Mouse (Mus musculus) kidney, embryonic 15.5 days (tissue): ENCODE measurements around the gene Mta3. TPM values are rescaled to one million over a fixed set of nuclear protein-coding genes. Genes with fewer than 3 reads are reported as not detected.

Experiments
- ATAC-seq: fragments of 200-750 bp; cut with Nextera tagmentation; replicated peaks from 2 replicates; pipeline ENCODE4 v1.8.0; 2017; ENCODE audit warnings: moderate TSS enrichment; ENCODE audit not compliant: low FRiP score
- H3K27ac ChIP-seq: fragments of 300-500 bp; sonication (generic); 2 replicates; pipeline ENCODE4 v1.5.1; 2015; ENCODE audit warnings: mild to moderate bottlenecking, inconsistent platforms
- H3K27me3 ChIP-seq: fragments of 300-500 bp; sonication (generic); 2 replicates; pipeline ENCODE4 v1.6.1; 2015; ENCODE audit warnings: inconsistent platforms
- H3K36me3 ChIP-seq: fragments of 300-500 bp; sonication (generic); 2 replicates; pipeline ENCODE4 v1.6.1; 2015; ENCODE audit warnings: inconsistent platforms
- H3K4me1 ChIP-seq: fragments of 300-500 bp; sonication (generic); 2 replicates; pipeline ENCODE4 v1.6.1; 2015; ENCODE audit warnings: inconsistent platforms
- H3K4me2 ChIP-seq: fragments of 300-500 bp; sonication (generic); 2 replicates; pipeline ENCODE4 v1.6.1; 2015; ENCODE audit warnings: moderate library complexity, mild to moderate bottlenecking, inconsistent platforms
- H3K4me3 ChIP-seq: fragments of 300-500 bp; sonication (generic); replicated peaks from 2 replicates; pipeline ENCODE4 v1.5.1; 2015; ENCODE audit warnings: mild to moderate bottlenecking, inconsistent platforms
- H3K9ac ChIP-seq: fragments of 300-500 bp; sonication (generic); 2 replicates; pipeline ENCODE4 v1.6.1; 2015; ENCODE audit warnings: mild to moderate bottlenecking, inconsistent platforms
- H3K9me3 ChIP-seq: fragments of 300-500 bp; sonication (generic); replicated peaks from 2 replicates; pipeline ENCODE4 v1.6.1; 2016; ENCODE audit warnings: inconsistent platforms
- WGBS: fragments of 180-500 bp; shearing (Covaris S2); methylation state at CpG from one replicate; pipeline ENCODE4 v1.1.7; 2015; ENCODE audit warnings: mixed read lengths; 5-methylcytosine and 5-hydroxymethylcytosine counted together
- polyA plus RNA-seq: library from polyadenylated mRNA; unstranded; fragments of >200 nt; fragmentation: Nextera tagmentation; extraction: Ambion mirVana; gene quantifications from 2 replicates; pipeline ENCODE4 v1.2.1, GENCODE M21; 2015

The Mta3 gene
- polyA plus RNA-seq, 1 experiment from 2014 or later, result 45.9 TPM

DNA sequence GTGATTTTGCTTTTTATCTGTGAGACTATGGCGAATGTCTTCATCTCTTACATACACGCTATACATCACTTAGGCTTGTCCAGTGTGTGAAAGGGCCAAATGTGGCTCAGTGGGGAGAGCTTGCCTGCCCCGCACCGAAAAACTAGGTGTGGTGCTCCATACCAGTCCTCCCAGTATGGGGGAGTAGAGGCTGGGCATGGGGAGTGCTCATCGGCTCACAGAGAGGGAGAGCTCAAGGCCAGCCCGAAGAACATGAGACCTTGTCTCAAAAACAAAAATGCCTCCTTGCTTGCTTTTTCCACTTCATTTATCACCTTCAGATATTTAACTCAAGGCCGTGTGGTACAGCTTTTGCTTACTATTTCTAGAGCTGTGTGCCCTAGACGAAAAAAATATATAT is 4.7 kb downstream of the Mta3 start:
- Histone ChIP-seq H3K9ac (no peak overlapping the region), H3K36me3 (peaks cover 19% of the 10 kb centered on the region), H3K9me3 (no peaks in the 10 kb centered on the region), H3K4me2 (no peak overlapping the region), H3K4me3 (no peak overlapping the region), H3K27me3 (no peaks in the 10 kb centered on the region), H3K4me1 (peaks cover 21% of the 10 kb centered on the region), H3K27ac (no peak overlapping the region)
- ATAC-seq, result no peak
- WGBS, result 82% methylated on average over 8 of the region's 8 CpGs

DNA sequence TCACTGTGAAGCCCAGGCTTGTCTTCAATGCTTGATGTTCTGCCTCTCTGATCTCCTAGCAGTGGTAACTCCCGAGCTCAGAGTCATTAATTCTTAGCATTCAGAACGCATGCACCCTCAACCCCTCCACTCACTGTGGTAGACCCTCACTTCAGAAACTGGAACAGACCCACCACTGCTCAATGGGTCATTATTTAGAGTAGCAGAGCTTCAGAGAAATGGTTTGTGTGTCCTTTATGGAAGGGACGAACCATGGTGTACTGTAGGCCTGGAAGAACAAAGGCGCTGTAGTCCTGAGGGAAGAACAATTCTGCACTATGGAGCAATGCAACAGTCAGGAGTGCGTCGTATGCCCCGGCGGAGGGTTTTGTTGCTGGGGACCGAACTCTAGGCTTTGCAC is 6.4 kb downstream of the Mta3 start:
- Histone ChIP-seq H3K4me1 (peaks cover 9% of the 10 kb centered on the region), H3K4me2 (no peak overlapping the region), H3K36me3 (peaks cover 36% of the 10 kb centered on the region), H3K9me3 (0 out of 2 replicates have a peak, but pooled peaks cover 3% of the 10 kb centered on the region), H3K27me3 (no peaks in the 10 kb centered on the region), H3K9ac (no peak overlapping the region), H3K27ac (no peak overlapping the region), H3K4me3 (no peak overlapping the region)
- WGBS, result 95% methylated on average over 9 of the region's 9 CpGs
- ATAC-seq, result no peak

DNA sequence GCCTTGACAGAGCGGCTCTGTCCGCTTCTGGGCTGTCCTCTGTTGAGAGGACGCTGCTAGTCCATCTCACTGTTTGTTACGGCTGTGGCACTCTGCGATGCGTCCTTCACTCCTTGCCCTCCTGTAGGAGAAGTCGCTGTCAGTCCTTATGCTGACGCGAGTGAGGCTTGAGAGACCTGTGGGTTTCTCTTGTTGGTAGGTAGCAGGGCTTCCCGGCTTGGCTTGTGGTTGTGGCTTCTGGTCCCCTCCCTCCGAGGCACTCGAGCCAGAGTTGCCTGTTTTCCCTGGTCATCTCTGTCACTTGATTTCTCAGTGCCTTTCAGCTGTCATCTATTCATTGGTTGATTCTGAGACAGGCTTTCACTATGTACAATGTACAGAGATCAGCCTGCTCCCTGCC is 14.5 kb downstream of the Mta3 start:
- ATAC-seq, result no peak
- Histone ChIP-seq H3K4me3 (no peak overlapping the region), H3K36me3 (peaks cover 36% of the 10 kb centered on the region), H3K9me3 (0 out of 2 replicates have a peak, but pooled peaks cover 3% of the 10 kb centered on the region), H3K4me2 (no peak overlapping the region), H3K4me1 (peaks cover 4% of the 10 kb centered on the region; the same call in 1 of the 2 replicates), H3K9ac (no peak overlapping the region), H3K27ac (no peak overlapping the region), H3K27me3 (no peaks in the 10 kb centered on the region)
- 91% methylated on average over 12 of the region's 12 CpGs for WGBS

DNA sequence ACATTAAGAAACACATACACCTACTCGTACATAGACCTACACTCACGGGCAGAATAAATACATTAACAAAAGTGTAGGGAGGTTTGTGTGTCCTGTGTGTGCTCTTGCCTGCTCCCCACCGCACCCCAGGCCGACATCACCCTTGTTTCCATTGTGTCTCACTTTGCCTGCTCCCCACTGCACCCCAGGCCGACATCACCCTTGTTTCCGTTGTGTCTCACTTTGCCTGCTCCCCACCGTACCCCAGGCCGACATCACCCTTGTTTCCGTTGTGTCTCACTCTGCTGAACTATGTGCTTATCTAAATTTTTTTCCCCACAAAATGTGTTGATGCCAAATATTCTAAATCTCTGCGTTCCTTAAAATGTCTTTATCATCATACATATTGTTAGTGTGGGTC is 15.2 kb downstream of the Mta3 start:
- Histone ChIP-seq H3K36me3 (peaks cover 29% of the 10 kb centered on the region), H3K4me1 (peaks cover 4% of the 10 kb centered on the region; the same call in 1 of the 2 replicates), H3K27ac (no peak overlapping the region), H3K9ac (no peak overlapping the region), H3K4me3 (no peak overlapping the region), H3K9me3 (0 out of 2 replicates have a peak, but pooled peaks cover 3% of the 10 kb centered on the region), H3K4me2 (no peak overlapping the region), H3K27me3 (no peaks in the 10 kb centered on the region)
- 92% methylated on average over 10 of the region's 10 CpGs for WGBS
- no peak for ATAC-seq

GRCm38 (mm10) chr17:83723064-83723463 is 17.1 kb downstream of the Mta3 start:
- Histone ChIP-seq H3K9ac (no peak overlapping the region), H3K4me2 (no peak overlapping the region), H3K4me3 (no peak overlapping the region), H3K36me3 (peaks cover 10% of the 10 kb centered on the region), H3K9me3 (no peaks in the 10 kb centered on the region), H3K27ac (no peak overlapping the region), H3K27me3 (no peaks in the 10 kb centered on the region), H3K4me1 (peaks cover 4% of the 10 kb centered on the region; the same call in 1 of the 2 replicates)
- no peak for ATAC-seq
- WGBS, result 72% methylated on average over 9 of the region's 9 CpGs

- peaks cover 6% of the 10 kb centered on the region for H3K4me1 ChIP-seq
- 77% methylated on average over 11 of the region's 11 CpGs for WGBS
- H3K36me3 ChIP-seq, result no peaks in the 10 kb centered on the region
These were observed 20.5 kb downstream of the Mta3 start for GRCm38 (mm10) chr17:83726496-83726895.

DNA sequence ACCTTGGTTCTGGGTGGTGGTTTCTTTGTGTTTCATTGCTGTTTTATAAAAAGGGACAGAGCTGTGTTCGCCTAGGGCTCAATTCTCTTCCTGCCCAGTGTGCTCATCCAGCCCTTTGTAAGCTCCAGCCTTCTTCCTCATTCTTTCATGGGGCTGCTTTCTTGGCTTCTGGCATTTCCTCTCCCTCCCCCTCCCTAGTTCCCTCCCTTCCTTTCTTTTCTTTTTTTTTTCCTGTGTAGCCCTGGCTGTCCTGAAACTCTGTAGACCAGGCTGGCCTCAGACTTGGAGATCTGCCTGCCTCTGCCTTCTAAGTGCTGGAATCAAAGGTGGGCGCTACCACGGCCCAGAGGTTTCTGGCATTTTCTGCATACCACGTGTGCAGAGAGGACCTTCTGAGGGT is 21.7 kb downstream of the Mta3 start:
- no peaks in the 10 kb centered on the region for H3K27me3 ChIP-seq
- 96% methylated on average over 4 of the region's 4 CpGs for WGBS
- H3K27ac ChIP-seq, result no peak overlapping the region
- H3K4me3 ChIP-seq, result no peak overlapping the region
- H3K9me3 ChIP-seq, result no peaks in the 10 kb centered on the region
- peaks cover 15% of the 10 kb centered on the region for H3K4me1 ChIP-seq
- no peaks in the 10 kb centered on the region for H3K36me3 ChIP-seq
- no peak overlapping the region for H3K4me2 ChIP-seq
- ATAC-seq, result no peak
- no peak overlapping the region for H3K9ac ChIP-seq

More at GRCm38 (mm10) chr17:83726496-83726895, 20.5 kb downstream of the Mta3 start:
- H3K27ac ChIP-seq, result no peak overlapping the region
- H3K4me2 ChIP-seq, result no peak overlapping the region
- H3K27me3 ChIP-seq, result no peaks in the 10 kb centered on the region
- no peak overlapping the region for H3K9ac ChIP-seq
- no peak for ATAC-seq
- no peak overlapping the region for H3K4me3 ChIP-seq
- no peaks in the 10 kb centered on the region for H3K9me3 ChIP-seq

- Histone ChIP-seq H3K4me2 (no peak overlapping the region), H3K9ac (no peak overlapping the region), H3K36me3 (no peaks in the 10 kb centered on the region), H3K27ac (no peak overlapping the region), H3K27me3 (no peaks in the 10 kb centered on the region), H3K4me3 (no peak overlapping the region), H3K4me1 (peaks cover 11% of the 10 kb centered on the region), H3K9me3 (no peaks in the 10 kb centered on the region)
- WGBS, result 96% methylated on average over 9 of the region's 9 CpGs
- no peak for ATAC-seq
These were observed 23.1 kb downstream of the Mta3 start for GRCm38 (mm10) chr17:83729029-83729428.

DNA sequence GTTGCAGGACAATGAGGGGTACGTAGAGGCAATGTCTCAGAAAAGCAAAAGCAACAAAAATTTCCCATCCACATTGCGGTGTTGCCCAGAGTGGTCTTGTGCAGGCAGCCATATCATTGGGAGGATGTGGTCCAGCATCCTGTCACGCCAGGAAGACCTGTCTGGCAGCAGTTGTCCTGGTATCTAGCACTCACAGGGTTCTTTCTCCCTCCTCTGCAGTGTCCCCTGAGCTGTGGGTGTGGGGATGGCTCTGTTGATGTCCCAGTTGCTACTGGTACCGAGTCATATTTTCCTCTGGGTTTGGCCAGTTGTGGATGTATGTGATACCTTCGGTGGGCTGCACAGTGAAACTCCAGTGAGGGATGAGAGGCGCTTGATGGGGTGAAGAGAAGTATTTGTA is 24.2 kb downstream of the Mta3 start:
- H3K36me3 ChIP-seq, result no peaks in the 10 kb centered on the region
- WGBS, result 91% methylated on average over 6 of the region's 6 CpGs
- no peak overlapping the region for H3K4me2 ChIP-seq
- H3K27ac ChIP-seq, result no peak overlapping the region
- no peak overlapping the region for H3K4me3 ChIP-seq
- H3K9me3 ChIP-seq, result no peaks in the 10 kb centered on the region
- H3K4me1 ChIP-seq, result peaks cover 11% of the 10 kb centered on the region
- no peak overlapping the region for H3K9ac ChIP-seq
- H3K27me3 ChIP-seq, result no peaks in the 10 kb centered on the region
- ATAC-seq, result no peak

GRCm38 (mm10) chr17:83732166-83732629 is 26.2 kb downstream of the Mta3 start:
- Histone ChIP-seq H3K9me3 (no peaks in the 10 kb centered on the region), H3K27ac (peak overlapping the region; percentile 41), H3K4me3 (no peak overlapping the region), H3K4me1 (peaks cover 11% of the 10 kb centered on the region), H3K9ac (no peak overlapping the region), H3K27me3 (no peaks in the 10 kb centered on the region), H3K4me2 (peak overlapping the region; percentile 7; the same call in 1 of the 2 replicates), H3K36me3 (no peaks in the 10 kb centered on the region)
- ATAC-seq, result no peak
- WGBS, result 48% methylated on average over 10 of the region's 10 CpGs

GRCm38 (mm10) chr17:83732801-83733200 is 26.8 kb downstream of the Mta3 start:
- WGBS, result 46% methylated on average over 5 of the region's 5 CpGs
- H3K9ac ChIP-seq, result no peak overlapping the region
- H3K4me2 ChIP-seq, result no peak overlapping the region

GRCm38 (mm10) chr17:83736701-83737100 is 30.7 kb downstream of the Mta3 start:
- H3K36me3 ChIP-seq, result peaks cover 28% of the 10 kb centered on the region
- no peaks in the 10 kb centered on the region for H3K27me3 ChIP-seq
- no peak overlapping the region for H3K4me2 ChIP-seq
- no peak for ATAC-seq
- peaks cover 7% of the 10 kb centered on the region for H3K4me1 ChIP-seq
- no peak overlapping the region for H3K9ac ChIP-seq
- no peaks in the 10 kb centered on the region for H3K9me3 ChIP-seq
- H3K27ac ChIP-seq, result no peak overlapping the region
- 89% methylated on average over 9 of the region's 9 CpGs for WGBS
- no peak overlapping the region for H3K4me3 ChIP-seq

More at GRCm38 (mm10) chr17:83732801-83733200, 26.8 kb downstream of the Mta3 start:
- H3K36me3 ChIP-seq, result no peaks in the 10 kb centered on the region
- no peaks in the 10 kb centered on the region for H3K9me3 ChIP-seq
- H3K4me1 ChIP-seq, result peaks cover 11% of the 10 kb centered on the region
- H3K27me3 ChIP-seq, result no peaks in the 10 kb centered on the region
- no peak overlapping the region for H3K27ac ChIP-seq
- 0 out of 2 replicates have a peak, but pooled peaks have one; percentile 16 for ATAC-seq
- no peak overlapping the region for H3K4me3 ChIP-seq

DNA sequence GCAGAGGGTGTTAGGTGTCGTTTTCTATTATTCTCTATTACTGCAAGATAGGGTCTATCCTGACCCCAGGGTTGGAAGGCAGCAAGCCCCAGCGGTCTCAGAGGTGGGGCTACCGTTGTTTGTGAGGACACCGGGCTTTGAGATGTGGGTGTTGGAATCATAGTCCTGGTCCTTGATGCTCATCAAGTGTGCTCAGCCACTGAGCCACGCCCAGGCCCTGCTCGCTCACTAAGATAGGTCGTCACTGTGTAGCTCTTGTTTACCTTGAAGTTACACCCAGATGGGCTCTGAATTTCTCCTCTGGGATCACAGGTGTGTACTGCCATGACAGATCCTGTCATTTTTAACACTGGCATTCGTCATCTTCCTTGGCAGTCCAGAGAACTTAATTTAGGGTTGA is 31.8 kb downstream of the Mta3 start:
- H3K4me3 ChIP-seq, result no peak overlapping the region
- no peak for ATAC-seq
- H3K9me3 ChIP-seq, result no peaks in the 10 kb centered on the region
- no peaks in the 10 kb centered on the region for H3K27me3 ChIP-seq
- no peak overlapping the region for H3K4me2 ChIP-seq
- 85% methylated on average over 8 of the region's 8 CpGs for WGBS
- H3K36me3 ChIP-seq, result peaks cover 28% of the 10 kb centered on the region
- H3K27ac ChIP-seq, result no peak overlapping the region
- no peaks in the 10 kb centered on the region for H3K4me1 ChIP-seq
- no peak overlapping the region for H3K9ac ChIP-seq
